Mouse (Mus musculus): Measurements from ENCODE around the gene Tbc1d22a.
"Not testable (repeated sequence)": the region's sequence is repeated elsewhere in the genome, so short reads cannot be mapped to it uniquely, and the experiment has no call there.

The Tbc1d22a gene

GRCm38 (mm10) chr15:86203942-86204561 lies 10.2 kb upstream of the Tbc1d22a start:
- peak; percentile 77 for DNase-seq (ENCODE audit: low spot score)

- DNase-seq (ENCODE audit: low spot score) = peak; percentile 78
Observed at GRCm38 (mm10) chr15:86205300-86205699, 9.0 kb upstream of the Tbc1d22a start.

GRCm38 (mm10) chr15:86206385-86206784 lies 7.9 kb upstream of the Tbc1d22a start:
- no peak for DNase-seq (ENCODE audit: low spot score)

GRCm38 (mm10) chr15:86212193-86212592 lies 2.1 kb upstream of the Tbc1d22a start:
- not testable (repeated sequence) for DNase-seq (ENCODE audit: low spot score)

GRCm38 (mm10) chr15:86214549-86215201 lies 416 bp downstream of the Tbc1d22a start:
- DNase-seq (ENCODE audit: low spot score) = no peak

GRCm38 (mm10) chr15:86216641-86217040 lies 2.4 kb downstream of the Tbc1d22a start:
- not testable (repeated sequence) for DNase-seq (ENCODE audit: low spot score)

- no peak for DNase-seq (ENCODE audit: low spot score)
Observed at GRCm38 (mm10) chr15:86219534-86220228, 5.4 kb downstream of the Tbc1d22a start.

GRCm38 (mm10) chr15:86220229-86220630 lies 6.0 kb downstream of the Tbc1d22a start:
- no peak for DNase-seq (ENCODE audit: low spot score)

- DNase-seq (ENCODE audit: low spot score) = no peak
Observed at GRCm38 (mm10) chr15:86220715-86221114, 6.5 kb downstream of the Tbc1d22a start.

- DNase-seq (ENCODE audit: low spot score) = no peak
Observed at GRCm38 (mm10) chr15:86221369-86221768, 7.1 kb downstream of the Tbc1d22a start.

- not testable (repeated sequence) for DNase-seq (ENCODE audit: low spot score)
Observed at GRCm38 (mm10) chr15:86221901-86222300, 7.6 kb downstream of the Tbc1d22a start.

- DNase-seq (ENCODE audit: low spot score) = no peak
Observed at GRCm38 (mm10) chr15:86224972-86225551, 10.8 kb downstream of the Tbc1d22a start.

GRCm38 (mm10) chr15:86226221-86226620 lies 12.0 kb downstream of the Tbc1d22a start:
- no peak for DNase-seq (ENCODE audit: low spot score)

- DNase-seq (ENCODE audit: low spot score) = no peak
Observed at GRCm38 (mm10) chr15:86226968-86227367, 12.7 kb downstream of the Tbc1d22a start.

GRCm38 (mm10) chr15:86228186-86228585 lies 13.9 kb downstream of the Tbc1d22a start:
- DNase-seq (ENCODE audit: low spot score) = no peak

GRCm38 (mm10) chr15:86229088-86229487 lies 14.8 kb downstream of the Tbc1d22a start:
- DNase-seq (ENCODE audit: low spot score) = no peak

- no peak for DNase-seq (ENCODE audit: low spot score)
Observed at GRCm38 (mm10) chr15:86229623-86230022, 15.4 kb downstream of the Tbc1d22a start.

GRCm38 (mm10) chr15:86231170-86231569 lies 16.9 kb downstream of the Tbc1d22a start:
- no peak for DNase-seq (ENCODE audit: low spot score)

GRCm38 (mm10) chr15:86231831-86232512 lies 17.7 kb downstream of the Tbc1d22a start:
- peak; percentile 70 for DNase-seq (ENCODE audit: low spot score)

GRCm38 (mm10) chr15:86234001-86234400 lies 19.7 kb downstream of the Tbc1d22a start:
- no peak for DNase-seq (ENCODE audit: low spot score)

GRCm38 (mm10) chr15:86234517-86235441 lies 20.5 kb downstream of the Tbc1d22a start:
- DNase-seq (ENCODE audit: low spot score) = no peak

Data from testis, postnatal 10 days (tissue).